In the genomic region with DNA sequence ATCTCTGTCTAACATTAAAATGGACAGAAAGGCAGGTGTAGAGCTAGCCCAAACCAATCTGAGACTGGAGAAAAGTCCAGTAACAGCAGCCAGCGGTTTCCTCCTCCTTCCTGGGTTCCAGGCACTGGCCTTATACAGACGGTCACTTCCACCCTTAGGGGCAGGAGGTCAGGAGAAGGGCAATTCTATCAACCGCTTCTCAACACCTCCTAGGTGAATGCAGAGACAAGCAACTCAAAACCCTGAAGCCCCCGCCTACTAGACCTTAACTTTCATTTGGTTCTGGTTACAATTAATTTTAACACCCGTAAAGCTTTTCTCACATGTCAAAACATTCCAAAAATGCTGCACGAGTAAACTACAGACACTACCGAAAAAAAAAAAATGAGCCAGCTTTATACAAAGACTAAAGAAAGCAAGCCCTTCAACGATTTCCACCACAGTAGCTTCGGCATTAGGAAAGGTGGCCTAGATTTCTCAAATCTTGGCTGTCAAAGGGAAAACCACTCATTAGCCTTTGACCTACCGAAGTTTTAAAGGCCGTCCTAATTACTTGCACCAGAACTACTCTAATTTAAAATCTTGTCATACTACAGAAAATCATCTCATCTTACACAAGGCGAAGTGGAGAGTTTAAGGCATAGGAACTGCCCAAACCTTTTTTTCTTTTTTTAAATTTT, we compare ENCODE assay signal across 7 mouse cellular contexts. TPM values are rescaled to one million over a fixed set of nuclear protein-coding genes. Genes with fewer than 3 reads are reported as not detected.
DNase-seq lines count a peak whose midpoint lies in the region; ATAC-seq and TF ChIP-seq lines count a peak whose summit lies in the region.

No protein-coding gene starts in this region.

- no peaks in the 10 kb centered on the region for H3K9me3 ChIP-seq in forebrain, embryonic 10.5 days
- no peaks in the 10 kb centered on the region for H3K9me3 ChIP-seq in liver, embryonic 13.5 days (replicated peaks)

- H3K9ac ChIP-seq in liver, embryonic 13.5 days = peak overlapping the region; percentile 86

- H3K4me1 ChIP-seq in testis, adult 2 months (ENCODE audit: control insufficient read depth, insufficient read depth, low read length) = peaks cover 2% of the 10 kb centered on the region; the same call in 1 of the 2 replicates
- peaks cover 40% of the 10 kb centered on the region for H3K4me1 ChIP-seq in forebrain, embryonic 10.5 days
- H3K4me1 ChIP-seq in liver, embryonic 13.5 days (replicated peaks) = peaks cover 51% of the 10 kb centered on the region

- ATAC-seq in liver, embryonic 13.5 days (ENCODE audit: low read depth) = no peak
- ATAC-seq in megakaryocyte-erythroid progenitor cell, adult 5-6 weeks (replicated peaks; ENCODE audit: low FRiP score, low TSS enrichment, poor library complexity, severe bottlenecking) = no peak
- ATAC-seq in cerebellum, adult (ENCODE audit: insufficient number of reproducible peaks, low FRiP score, low TSS enrichment) = no peak

- TF ChIP-seq POLR2A in testis, adult 2 months (IDR thresholded peaks at IDR 0.05; ENCODE audit: control insufficient read depth, low read depth, low read length) = no peak

- no peak for TF ChIP-seq CTCF in testis, adult 2 months (IDR thresholded peaks at IDR 0.05; ENCODE audit: control insufficient read depth, insufficient read depth, insufficient replicate concordance, low read depth, low read length)

- no peaks in the 10 kb centered on the region for H3K36me3 ChIP-seq in testis, adult 2 months (ENCODE audit: control insufficient read depth, insufficient read depth, low read length)
- H3K36me3 ChIP-seq in forebrain, embryonic 10.5 days (replicated peaks) = peaks cover 21% of the 10 kb centered on the region
- H3K36me3 ChIP-seq in liver, embryonic 13.5 days = no peaks in the 10 kb centered on the region

- H3K27ac ChIP-seq in testis, adult 2 months (ENCODE audit: control insufficient read depth, insufficient read depth, low read depth, low read length) = no peak overlapping the region; the same call in 1 of the 2 replicates
- peak overlapping the region; percentile 97 for H3K27ac ChIP-seq in forebrain, embryonic 10.5 days
- H3K27ac ChIP-seq in liver, embryonic 13.5 days = peak overlapping the region; percentile 87

- H3K27me3 ChIP-seq in testis, adult 2 months (ENCODE audit: control insufficient read depth, insufficient read depth, low read length) = no peaks in the 10 kb centered on the region
- H3K27me3 ChIP-seq in forebrain, embryonic 10.5 days (ENCODE audit: poor library complexity, severe bottlenecking) = no peaks in the 10 kb centered on the region
- H3K27me3 ChIP-seq in liver, embryonic 13.5 days = no peaks in the 10 kb centered on the region

- H3K4me2 ChIP-seq in liver, embryonic 13.5 days = peak overlapping the region; percentile 78

- H3K4me3 ChIP-seq in testis, adult 2 months (ENCODE audit: control insufficient read depth, low read depth, low read length) = peak overlapping the region; percentile 98; the same call in 1 of the 2 replicates
- peak overlapping the region; percentile 75 for H3K4me3 ChIP-seq in forebrain, embryonic 10.5 days
- H3K4me3 ChIP-seq in liver, embryonic 13.5 days (replicated peaks) = peak overlapping the region; percentile 85

- DNase-seq in testis, postnatal 10 days (ENCODE audit: low spot score) = no peak
- no peak for DNase-seq in forebrain, embryonic 10.5 days (ENCODE audit: extremely low spot score, low spot score)
- DNase-seq in liver, embryonic 13.5 days = no peak
- DNase-seq in frontal cortex, postnatal 25 days (ENCODE audit: low spot score in 2 of 2) = no peak

- 2% methylated on average over 12 of the region's 12 CpGs for WGBS in forebrain, embryonic 10.5 days
- WGBS in liver, embryonic 13.5 days (ENCODE audit: insufficient replicate concordance) = 4% methylated on average over 12 of the region's 12 CpGs

RNA-seq across cellular contexts. Expression of gene Fam168b, which starts 1.0 kb away (rescaled TPM):
- 59.1 and 70.5 TPM in 2 replicates for polyA plus RNA-seq in testis, adult 2 months (2012; rRNA removed)
- polyA plus RNA-seq in forebrain, embryonic 10.5 days (2016; fragmentation: Nextera tagmentation; extraction: Ambion mirVana) = 112 and 118 TPM in 2 replicates
- 16.1 and 18.3 TPM in 2 replicates for polyA plus RNA-seq in liver, embryonic 13.5 days (2015; fragmentation: Nextera tagmentation; extraction: Ambion mirVana)
- total RNA-seq in megakaryocyte-erythroid progenitor cell, adult 5-6 weeks (2014; fragmentation: Nextera tagmentation) = 49.0 and 63.7 TPM in 2 replicates
- 48.1 and 62.1 TPM in 2 replicates for total RNA-seq in megakaryocyte-erythroid progenitor cell, adult 5-6 weeks (2017)

RNA-seq across cellular contexts. Expression of gene Plekhb2, which starts 7.9 kb away (rescaled TPM):
- 12.7 TPM in 2 replicates for polyA plus RNA-seq in testis, adult 2 months (2012; rRNA removed)
- polyA plus RNA-seq in forebrain, embryonic 10.5 days (2016; fragmentation: Nextera tagmentation; extraction: Ambion mirVana) = 43.2 and 44.7 TPM in 2 replicates
- polyA plus RNA-seq in liver, embryonic 13.5 days (2015; fragmentation: Nextera tagmentation; extraction: Ambion mirVana) = 9.7 and 11.5 TPM in 2 replicates
- total RNA-seq in megakaryocyte-erythroid progenitor cell, adult 5-6 weeks (2014; fragmentation: Nextera tagmentation) = 20.7 and 25.3 TPM in 2 replicates
- 8.9 and 13.9 TPM in 2 replicates for total RNA-seq in megakaryocyte-erythroid progenitor cell, adult 5-6 weeks (2017)
